29 mouse cellular contexts compared by ENCODE assay signal in the genomic region with DNA sequence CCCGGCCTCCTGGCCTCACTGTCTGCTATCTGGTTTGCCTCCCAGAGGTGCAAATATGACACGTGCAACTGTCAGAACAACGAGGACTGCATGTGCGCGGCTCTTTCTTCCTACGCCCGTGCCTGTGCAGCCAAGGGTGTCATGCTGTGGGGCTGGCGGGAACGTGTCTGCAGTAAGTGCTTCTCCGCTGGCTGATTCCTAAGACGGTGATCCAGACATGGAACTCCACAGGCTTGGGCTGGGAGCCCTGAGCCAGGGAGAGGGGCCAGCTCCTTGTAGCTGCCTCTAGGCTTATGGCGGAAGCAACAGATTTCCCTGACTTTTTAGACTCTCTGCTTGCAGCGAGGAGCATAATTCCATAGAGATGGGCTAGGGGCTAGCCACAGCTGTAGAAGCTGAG. TPM values are rescaled to one million over a fixed set of nuclear protein-coding genes. Genes with fewer than 3 reads are reported as not detected.
"Had no signal": no experiment of that assay in that cellular context is flagged by ENCODE, and none has a peak within 500 bp of the region (broad histone marks: within the 10 kb centered on the region; RNA-seq: fewer than 3 reads in every experiment).

No protein-coding gene starts in this region.

- H3K9ac ChIP-seq: kidney, embryonic 15.5 days; limb, embryonic 13.5 days; liver, embryonic 12.5 days; liver, embryonic 15.5 days; lung, embryonic 15.5 days; neural tube, embryonic 12.5 days; neural tube, embryonic 15.5 days had no signal

- H3K4me3 ChIP-seq: kidney, embryonic 15.5 days; layer of hippocampus, adult 2 months; left cerebral cortex, adult 2 months; limb, embryonic 10.5 days; limb, embryonic 13.5 days; liver, embryonic 12.5 days; liver, embryonic 15.5 days; lung, embryonic 15.5 days; megakaryocyte, embryonic 14.5 days; neural tube, embryonic 12.5 days; neural tube, embryonic 15.5 days had no signal

- H3K27me3 ChIP-seq: kidney, embryonic 15.5 days; lung, embryonic 15.5 days; neural tube, embryonic 12.5 days; neural tube, embryonic 15.5 days had no signal

- H3K4me2 ChIP-seq: kidney, embryonic 15.5 days; limb, embryonic 13.5 days; liver, embryonic 12.5 days; liver, embryonic 15.5 days; lung, embryonic 15.5 days; midbrain, embryonic 11.5 days; neural tube, embryonic 12.5 days; neural tube, embryonic 15.5 days had no signal

- DNase-seq: kidney, adult 18-20 months; kidney, postnatal 14 days; layer of hippocampus, adult 9-11 months; layer of hippocampus, postnatal 36 days; liver; lung, adult 18-20 months; lung, postnatal 10 days; lung, postnatal 36 days; midbrain, embryonic 14.5 days; right cerebral cortex, adult 18-20 months; right cerebral cortex, postnatal 14 days; right cerebral cortex, postnatal 4 days; thymus, adult 2 months; thymus, postnatal 14 days; thymus, postnatal 4 days had no signal

- H3K27ac ChIP-seq: kidney, embryonic 15.5 days; layer of hippocampus, adult 2 months; left cerebral cortex, adult 2 months; limb, embryonic 10.5 days; limb, embryonic 13.5 days; liver, embryonic 12.5 days; liver, embryonic 15.5 days; lung, embryonic 15.5 days; neural tube, embryonic 12.5 days; neural tube, embryonic 15.5 days; stomach, postnatal 0 days had no signal

- H3K9me3 ChIP-seq: kidney, embryonic 15.5 days; limb, embryonic 10.5 days; limb, embryonic 13.5 days; liver, embryonic 12.5 days; liver, embryonic 15.5 days; lung, embryonic 15.5 days; megakaryocyte, embryonic 14.5 days; neural tube, embryonic 12.5 days; neural tube, embryonic 15.5 days had no signal

- H3K4me1 ChIP-seq: kidney, embryonic 15.5 days; limb, embryonic 13.5 days; liver, embryonic 12.5 days; liver, embryonic 15.5 days; lung, embryonic 15.5 days; neural tube, embryonic 12.5 days; neural tube, embryonic 15.5 days had no signal

- H3K36me3 ChIP-seq: kidney, embryonic 15.5 days; limb, embryonic 10.5 days; limb, embryonic 13.5 days; liver, embryonic 12.5 days; liver, embryonic 15.5 days; lung, embryonic 15.5 days; neural tube, embryonic 12.5 days; neural tube, embryonic 15.5 days had no signal

- ATAC-seq: liver, embryonic 12.5 days had no signal

RNA-seq across cellular contexts. Expression of a gene that starts 6.4 kb away (rescaled TPM):
- polyA plus RNA-seq: midbrain, embryonic 11.5 days had no signal

RNA-seq across cellular contexts. Expression of a gene that starts 41.4 kb away (rescaled TPM):
- total RNA-seq: layer of hippocampus, adult 2 months; layer of hippocampus, postnatal 36 days; left cerebral cortex, adult 2 months; left cerebral cortex, postnatal 14 days had no signal
